Mouse (Mus musculus): ENCODE measurements around the gene Ctla4.

DNA sequence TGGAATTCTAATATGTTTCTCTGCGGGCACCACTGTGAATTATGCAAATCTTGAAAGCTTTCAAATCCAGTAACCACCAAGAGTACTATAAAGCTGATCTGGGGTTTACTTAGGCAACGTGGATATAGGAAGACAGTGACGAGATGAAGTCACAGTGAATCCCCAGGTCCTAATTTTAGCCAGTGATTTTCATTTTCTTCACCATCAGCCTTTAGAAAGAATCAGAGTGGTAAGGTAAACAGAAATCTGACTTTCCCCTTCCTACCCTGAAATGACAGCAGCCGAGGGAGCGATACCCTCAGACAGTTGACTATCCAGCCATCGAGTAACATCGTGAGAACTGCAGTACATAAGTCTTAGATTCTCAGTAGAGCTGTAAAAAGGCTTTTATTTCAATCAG lies 16.3 kb downstream of the Ctla4 start:
- TF ChIP-seq CTCF (IDR thresholded peaks at IDR 0.05; ENCODE audit: borderline replicate concordance, insufficient read depth, low read depth, low read length) (no peak), POLR2A (IDR thresholded peaks at IDR 0.05; ENCODE audit: borderline replicate concordance, insufficient read depth, low read length) (no peak)

Measured in cerebellum, adult 2 months (tissue).